Mouse (Mus musculus): Measurements from ENCODE around the gene Ssbp3.

- TF ChIP-seq CTCF (IDR thresholded peaks at IDR 0.05; ENCODE audit: insufficient read depth, low read length) (no peak), POLR2A (IDR thresholded peaks at IDR 0.05; ENCODE audit: borderline replicate concordance, extremely low read depth, low read depth, low read length) (no peak)
These were observed 30.4 kb downstream of the Ssbp3 start for GRCm38 (mm10) chr4:106940945-106941344.

Measured in lung, adult 2 months (tissue).